Mouse (Mus musculus) midbrain, embryonic 13.5 days (tissue): ENCODE measurements around the gene Tmem86b. TPM values are rescaled to one million over a fixed set of nuclear protein-coding genes. Genes with fewer than 3 reads are reported as not detected.

ENCODE experiments used
- ATAC-seq: fragments of 200-750 bp; cut with Nextera tagmentation; 2 replicates; pipeline ENCODE4 v1.8.0; 2017; ENCODE audit warnings: mild to moderate bottlenecking, moderate TSS enrichment, moderate library complexity
- H3K27ac ChIP-seq: fragments of 300-500 bp; sonication (generic); 2 replicates; pipeline ENCODE4 v1.5.1; 2015; ENCODE audit warnings: inconsistent platforms, mild to moderate bottlenecking, moderate library complexity
- H3K27me3 ChIP-seq: fragments of 300-500 bp; sonication (generic); 2 replicates; pipeline ENCODE4 v1.6.1; 2015; ENCODE audit warnings: mild to moderate bottlenecking, inconsistent platforms
- H3K36me3 ChIP-seq: fragments of 300-500 bp; sonication (generic); 2 replicates; pipeline ENCODE4 v1.6.1; 2015; ENCODE audit warnings: mild to moderate bottlenecking, inconsistent platforms
- H3K4me1 ChIP-seq: fragments of 300-500 bp; sonication (generic); replicated peaks from 2 replicates; pipeline ENCODE4 v1.6.1; 2015; ENCODE audit warnings: inconsistent platforms
- H3K4me2 ChIP-seq: fragments of 300-500 bp; sonication (generic); replicated peaks from 2 replicates; pipeline ENCODE4 v1.6.1; 2015; ENCODE audit warnings: moderate library complexity, mild to moderate bottlenecking, inconsistent platforms
- H3K4me3 ChIP-seq: fragments of 300-500 bp; sonication (generic); replicated peaks from 2 replicates; pipeline ENCODE4 v1.5.1; 2015; ENCODE audit warnings: mild to moderate bottlenecking, inconsistent platforms
- H3K9ac ChIP-seq: fragments of 300-500 bp; sonication (generic); replicated peaks from 2 replicates; pipeline ENCODE4 v1.6.1; 2015; ENCODE audit warnings: mild to moderate bottlenecking, inconsistent platforms
- H3K9me3 ChIP-seq: fragments of 300-500 bp; sonication (generic); 2 replicates; pipeline ENCODE4 v1.6.1; 2016; ENCODE audit warnings: mild to moderate bottlenecking, inconsistent platforms
- WGBS: fragments of 180-500 bp; shearing (Covaris S2); methylation state at CpG from one replicate; pipeline ENCODE4 v1.1.7; 2015; 5-methylcytosine and 5-hydroxymethylcytosine counted together
- polyA plus RNA-seq: library from polyadenylated mRNA; unstranded; fragments of >200 nt; fragmentation: Nextera tagmentation; extraction: Ambion mirVana; gene quantifications from 2 replicates; pipeline ENCODE4 v1.2.1, GENCODE M21; 2015

The Tmem86b gene
- polyA plus RNA-seq, 1 experiment from 2014 or later = 3.8 TPM

DNA sequence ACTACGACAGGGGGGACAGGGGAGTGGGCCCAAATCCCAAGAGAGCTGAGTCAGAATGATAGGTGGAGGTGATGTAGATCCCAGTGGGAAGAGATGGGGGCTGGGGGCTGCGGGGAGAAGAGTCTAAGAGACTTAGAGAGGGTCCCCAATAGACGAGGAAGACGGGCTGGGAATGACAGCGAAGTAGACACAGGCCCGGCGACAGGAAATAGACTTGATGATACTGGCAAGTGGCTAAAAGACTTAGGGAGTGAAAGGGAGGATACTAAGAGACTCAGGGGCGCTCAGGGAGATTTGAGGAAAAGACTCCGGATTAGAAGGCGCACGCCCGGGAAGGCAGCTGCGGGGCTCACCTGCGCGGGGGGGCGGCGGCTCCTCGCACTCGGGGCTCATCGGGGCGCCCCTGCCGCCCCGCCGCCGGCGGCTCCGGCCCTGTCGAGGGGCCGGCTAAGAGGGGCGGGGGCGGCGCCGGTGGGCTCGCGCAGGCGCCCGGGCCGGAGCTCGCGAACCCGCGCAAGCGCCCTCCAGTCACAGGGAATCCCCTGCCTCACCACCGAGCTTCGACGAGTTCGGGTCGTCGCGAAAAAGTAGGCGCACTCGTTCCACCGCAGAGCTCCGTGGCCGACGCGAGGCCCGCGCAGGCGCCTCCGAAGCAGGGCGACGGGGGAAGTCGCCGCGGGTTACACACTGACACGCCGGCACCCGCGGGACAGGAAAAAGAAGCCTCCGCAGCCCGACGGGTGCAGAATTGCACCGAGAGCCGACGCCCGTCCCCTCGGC lies 27.1 kb upstream of the Tmem86b start:
- Histone ChIP-seq H3K27ac (peak overlapping the region; percentile 95), H3K27me3 (no peaks in the 10 kb centered on the region), H3K9ac (peak overlapping the region; percentile 86), H3K4me2 (peak overlapping the region; percentile 98), H3K9me3 (no peaks in the 10 kb centered on the region), H3K4me3 (peak overlapping the region; percentile 63), H3K4me1 (peaks cover 57% of the 10 kb centered on the region), H3K36me3 (peaks cover 12% of the 10 kb centered on the region)
- WGBS = under 1% methylated on average over 70 of the region's 78 CpGs
- peak; percentile 79 for ATAC-seq

DNA sequence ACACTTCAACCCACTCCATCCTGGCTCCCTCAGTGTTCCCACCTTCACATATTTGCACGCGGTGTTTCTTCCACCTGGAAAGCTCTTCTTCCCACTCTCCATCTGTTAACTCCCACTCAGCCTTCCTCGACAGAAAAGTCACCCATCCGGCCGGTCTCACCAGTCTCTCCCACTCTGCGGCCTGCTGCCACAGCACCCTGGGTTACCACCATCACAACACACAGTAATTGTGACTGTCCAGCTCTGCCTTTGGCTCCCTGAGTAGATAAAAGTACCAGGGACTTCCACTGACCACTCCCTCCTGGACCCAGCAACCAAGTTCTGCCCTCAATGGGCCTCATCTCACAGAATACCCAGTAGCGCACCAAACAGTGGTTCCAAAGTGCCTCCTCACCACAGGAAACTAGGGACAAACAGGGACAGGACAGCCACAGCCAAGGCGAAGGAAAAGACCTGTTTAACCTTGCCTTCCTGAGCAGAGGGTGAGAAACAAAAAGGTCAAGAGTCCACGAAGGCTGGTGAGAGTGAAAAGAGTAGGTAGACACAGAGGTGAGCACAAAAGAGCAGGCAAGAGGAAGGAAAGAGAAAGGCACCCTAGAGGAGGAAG lies 26.4 kb upstream of the Tmem86b start:
- Histone ChIP-seq H3K4me1 (peaks cover 59% of the 10 kb centered on the region), H3K9me3 (no peaks in the 10 kb centered on the region), H3K4me3 (peak overlapping the region; percentile 63), H3K36me3 (peaks cover 13% of the 10 kb centered on the region), H3K27ac (peak overlapping the region; percentile 95; the same call in 1 of the 2 replicates), H3K9ac (peak overlapping the region; percentile 86), H3K4me2 (peak overlapping the region; percentile 98), H3K27me3 (no peaks in the 10 kb centered on the region)
- ATAC-seq = no peak
- 66% methylated on average over 9 of the region's 9 CpGs for WGBS

- ATAC-seq = no peak
- peak overlapping the region; percentile 98 for H3K4me2 ChIP-seq
- H3K27ac ChIP-seq = no peak overlapping the region
- peaks cover 61% of the 10 kb centered on the region for H3K4me1 ChIP-seq
- peaks cover 12% of the 10 kb centered on the region for H3K36me3 ChIP-seq
- WGBS = 63% methylated on average over 1 of the region's 1 CpGs
- H3K27me3 ChIP-seq = no peaks in the 10 kb centered on the region
- H3K9me3 ChIP-seq = no peaks in the 10 kb centered on the region
- H3K9ac ChIP-seq = peak overlapping the region; percentile 86
- H3K4me3 ChIP-seq = peak overlapping the region; percentile 63
These were observed 25.6 kb upstream of the Tmem86b start for GRCm38 (mm10) chr7:4656818-4657217.

GRCm38 (mm10) chr7:4655916-4656315 lies 24.7 kb upstream of the Tmem86b start:
- H3K27me3 ChIP-seq = no peaks in the 10 kb centered on the region
- no peak overlapping the region for H3K4me3 ChIP-seq
- H3K9me3 ChIP-seq = no peaks in the 10 kb centered on the region
- no peak for ATAC-seq
- peak overlapping the region; percentile 98 for H3K4me2 ChIP-seq
- 92% methylated on average over 1 of the region's 1 CpGs for WGBS
- no peak overlapping the region for H3K27ac ChIP-seq
- peaks cover 20% of the 10 kb centered on the region for H3K36me3 ChIP-seq
- no peak overlapping the region for H3K9ac ChIP-seq
- H3K4me1 ChIP-seq = peaks cover 68% of the 10 kb centered on the region

DNA sequence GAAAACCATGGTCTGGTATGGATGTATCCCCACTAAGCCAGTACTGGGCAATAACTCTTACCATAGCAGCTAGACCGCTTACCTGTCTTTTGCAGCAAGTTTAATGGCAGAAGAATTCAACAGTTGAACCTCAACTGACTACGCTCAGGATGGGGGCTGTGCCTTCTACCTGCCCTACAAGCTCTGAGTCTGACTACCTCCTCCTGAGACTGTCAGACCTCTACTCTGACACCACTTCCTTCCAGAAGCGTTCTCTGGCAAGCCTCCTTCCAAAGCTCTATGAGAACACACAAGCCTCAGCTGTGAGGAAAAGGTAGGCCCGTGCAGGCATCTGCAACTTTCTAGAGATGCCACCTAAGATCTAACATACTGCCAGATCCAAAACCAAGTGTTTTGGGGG lies 24.2 kb upstream of the Tmem86b start:
- Histone ChIP-seq H3K27ac (no peak overlapping the region), H3K4me2 (no peak overlapping the region), H3K9ac (no peak overlapping the region), H3K27me3 (no peaks in the 10 kb centered on the region), H3K36me3 (peaks cover 20% of the 10 kb centered on the region), H3K4me1 (peaks cover 63% of the 10 kb centered on the region), H3K4me3 (no peak overlapping the region), H3K9me3 (no peaks in the 10 kb centered on the region)
- 91% methylated on average over 4 of the region's 4 CpGs for WGBS
- no peak for ATAC-seq

DNA sequence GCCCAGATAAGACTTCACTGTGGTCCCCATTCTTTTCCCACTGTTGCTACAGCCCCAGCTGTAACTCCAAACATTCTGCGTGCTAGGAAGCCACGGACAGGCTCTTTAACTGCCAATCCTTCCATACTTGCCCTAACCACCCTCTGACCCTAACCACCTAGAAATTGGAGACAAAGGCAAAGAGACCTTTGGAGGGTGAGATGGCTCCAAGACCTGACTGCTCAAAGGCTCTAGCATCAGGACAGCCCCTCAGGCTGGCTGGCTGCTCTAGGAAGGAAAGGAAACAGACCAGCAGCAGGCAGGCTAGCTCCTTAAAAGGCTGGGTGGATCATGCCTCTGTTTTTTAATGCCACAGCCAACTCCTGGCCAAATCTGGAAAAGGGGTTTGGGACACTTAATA lies 23.0 kb upstream of the Tmem86b start:
- 91% methylated on average over 2 of the region's 2 CpGs for WGBS
- no peak for ATAC-seq
- no peaks in the 10 kb centered on the region for H3K27me3 ChIP-seq
- no peaks in the 10 kb centered on the region for H3K9me3 ChIP-seq
- H3K36me3 ChIP-seq = peaks cover 20% of the 10 kb centered on the region
- H3K9ac ChIP-seq = no peak overlapping the region
- H3K4me2 ChIP-seq = no peak overlapping the region
- H3K27ac ChIP-seq = no peak overlapping the region
- no peak overlapping the region for H3K4me3 ChIP-seq
- H3K4me1 ChIP-seq = peaks cover 52% of the 10 kb centered on the region

DNA sequence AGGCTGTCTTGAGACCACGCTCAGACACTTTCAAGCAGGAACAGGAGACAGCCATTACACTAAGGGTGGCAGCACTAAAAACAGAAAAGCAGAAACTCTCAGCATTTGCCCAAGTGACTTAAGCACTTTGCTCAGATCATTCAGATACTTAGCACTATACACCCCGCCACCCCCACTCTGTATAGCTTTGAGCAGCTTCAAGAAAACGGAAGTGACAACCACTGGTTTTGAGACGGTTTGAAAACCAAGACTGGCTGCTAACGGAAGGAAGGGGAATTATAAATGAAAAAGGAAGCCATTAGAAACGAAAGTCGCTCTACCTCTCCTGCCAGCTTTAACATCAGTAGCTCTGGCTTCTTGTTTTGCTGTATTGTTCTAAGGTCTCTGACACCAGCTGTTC lies 22.6 kb upstream of the Tmem86b start:
- H3K27me3 ChIP-seq = no peaks in the 10 kb centered on the region
- no peak overlapping the region for H3K27ac ChIP-seq
- H3K9me3 ChIP-seq = no peaks in the 10 kb centered on the region
- H3K4me2 ChIP-seq = no peak overlapping the region
- no peak for ATAC-seq
- no peak overlapping the region for H3K4me3 ChIP-seq
- peaks cover 52% of the 10 kb centered on the region for H3K4me1 ChIP-seq
- H3K9ac ChIP-seq = no peak overlapping the region
- 90% methylated on average over 7 of the region's 7 CpGs for WGBS
- peaks cover 20% of the 10 kb centered on the region for H3K36me3 ChIP-seq

DNA sequence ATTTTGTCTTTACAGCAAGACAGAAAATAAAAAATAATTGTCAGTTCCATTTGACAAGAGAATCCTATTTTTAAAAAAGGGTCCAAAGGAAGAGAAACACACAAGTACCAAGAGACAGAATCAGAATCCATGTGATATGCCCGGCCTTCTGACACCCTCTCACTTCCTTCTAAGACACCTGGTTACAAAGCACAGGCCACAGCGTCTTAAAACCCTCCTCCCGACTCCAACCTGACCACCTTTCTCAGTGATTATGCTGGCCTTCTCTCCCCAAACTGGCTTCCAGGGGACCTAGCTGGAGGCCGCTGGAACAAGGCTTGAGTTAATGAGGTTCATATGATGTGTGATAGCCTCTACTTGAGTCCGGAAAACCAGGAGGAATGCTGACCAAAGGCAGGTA lies 22.1 kb upstream of the Tmem86b start:
- no peaks in the 10 kb centered on the region for H3K9me3 ChIP-seq
- ATAC-seq = no peak
- no peak overlapping the region for H3K9ac ChIP-seq
- peaks cover 52% of the 10 kb centered on the region for H3K4me1 ChIP-seq
- no peaks in the 10 kb centered on the region for H3K27me3 ChIP-seq
- no peak overlapping the region for H3K27ac ChIP-seq
- peaks cover 20% of the 10 kb centered on the region for H3K36me3 ChIP-seq
- WGBS = 89% methylated on average over 5 of the region's 5 CpGs
- no peak overlapping the region for H3K4me3 ChIP-seq
- no peak overlapping the region for H3K4me2 ChIP-seq

GRCm38 (mm10) chr7:4652726-4653125 lies 21.5 kb upstream of the Tmem86b start:
- Histone ChIP-seq H3K36me3 (peaks cover 20% of the 10 kb centered on the region), H3K9me3 (no peaks in the 10 kb centered on the region), H3K4me2 (no peak overlapping the region), H3K4me3 (no peak overlapping the region), H3K27me3 (no peaks in the 10 kb centered on the region), H3K4me1 (peaks cover 48% of the 10 kb centered on the region), H3K27ac (no peak overlapping the region), H3K9ac (no peak overlapping the region)
- WGBS = 96% methylated on average over 5 of the region's 5 CpGs
- no peak for ATAC-seq

- no peak overlapping the region for H3K4me2 ChIP-seq
- WGBS = 91% methylated on average over 8 of the region's 8 CpGs
- no peak overlapping the region for H3K4me3 ChIP-seq
- peaks cover 40% of the 10 kb centered on the region for H3K4me1 ChIP-seq
- H3K27ac ChIP-seq = no peak overlapping the region
- H3K9ac ChIP-seq = no peak overlapping the region
- H3K9me3 ChIP-seq = no peaks in the 10 kb centered on the region
- H3K36me3 ChIP-seq = peaks cover 22% of the 10 kb centered on the region
- ATAC-seq = no peak
- no peaks in the 10 kb centered on the region for H3K27me3 ChIP-seq
These were observed 20.4 kb upstream of the Tmem86b start for GRCm38 (mm10) chr7:4651581-4651980.

- no peaks in the 10 kb centered on the region for H3K27me3 ChIP-seq
- H3K4me2 ChIP-seq = no peak overlapping the region
- peaks cover 14% of the 10 kb centered on the region; the same call in 1 of the 2 replicates for H3K4me1 ChIP-seq
- H3K36me3 ChIP-seq = peaks cover 51% of the 10 kb centered on the region
- peak overlapping the region; percentile 8; the same call in 1 of the 2 replicates for H3K9ac ChIP-seq
- 88% methylated on average over 2 of the region's 2 CpGs for WGBS
- H3K4me3 ChIP-seq = no peak overlapping the region
- no peaks in the 10 kb centered on the region for H3K9me3 ChIP-seq
- no peak overlapping the region for H3K27ac ChIP-seq
- ATAC-seq = no peak
These were observed 16.8 kb upstream of the Tmem86b start for GRCm38 (mm10) chr7:4647992-4648391.

DNA sequence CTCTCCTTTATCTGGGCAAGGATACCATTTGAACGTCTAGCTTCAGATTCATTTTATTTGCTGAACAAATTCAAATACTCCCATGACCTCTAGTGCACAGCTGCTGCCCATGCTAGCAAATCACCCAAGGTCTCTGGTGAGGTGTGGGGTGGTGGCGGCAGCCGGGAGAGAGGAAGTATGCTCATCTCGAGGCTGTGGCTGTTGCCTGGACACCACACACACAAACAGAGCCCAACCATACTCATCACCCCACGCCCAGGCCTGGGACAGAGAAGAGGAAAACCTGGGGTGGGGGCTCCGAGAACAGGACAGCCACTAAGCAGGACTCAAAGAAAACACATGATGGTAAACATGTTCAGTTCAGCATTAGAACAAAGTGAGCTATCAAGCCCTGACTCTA lies 16.1 kb upstream of the Tmem86b start:
- no peaks in the 10 kb centered on the region for H3K27me3 ChIP-seq
- H3K4me3 ChIP-seq = no peak overlapping the region
- H3K9me3 ChIP-seq = no peaks in the 10 kb centered on the region
- peak overlapping the region; percentile 8; the same call in 1 of the 2 replicates for H3K9ac ChIP-seq
- no peak for ATAC-seq
- no peak overlapping the region for H3K4me2 ChIP-seq
- H3K4me1 ChIP-seq = peaks cover 12% of the 10 kb centered on the region; the same call in 1 of the 2 replicates
- H3K27ac ChIP-seq = no peak overlapping the region
- 75% methylated on average over 6 of the region's 6 CpGs for WGBS
- H3K36me3 ChIP-seq = peaks cover 51% of the 10 kb centered on the region
